Mouse (Mus musculus) kidney, postnatal 36 days (tissue): ENCODE data around the gene Gprin2.

Experiments
- DNase-seq, 2 experiments: peaks; one replicate each; pipeline ENCODE4 v3.0.0; 2021 to 2022; ENCODE audit warnings: mixed read lengths in 2 of 2

Gene Gprin2

GRCm38 (mm10) chr14:34201231-34202035 lies at the start of gene Gprin2:
Gene Gprin2, minus strand, starts transcription at chr14:34201653.
- DNase-seq: peak; percentile 19 to 71

DNA sequence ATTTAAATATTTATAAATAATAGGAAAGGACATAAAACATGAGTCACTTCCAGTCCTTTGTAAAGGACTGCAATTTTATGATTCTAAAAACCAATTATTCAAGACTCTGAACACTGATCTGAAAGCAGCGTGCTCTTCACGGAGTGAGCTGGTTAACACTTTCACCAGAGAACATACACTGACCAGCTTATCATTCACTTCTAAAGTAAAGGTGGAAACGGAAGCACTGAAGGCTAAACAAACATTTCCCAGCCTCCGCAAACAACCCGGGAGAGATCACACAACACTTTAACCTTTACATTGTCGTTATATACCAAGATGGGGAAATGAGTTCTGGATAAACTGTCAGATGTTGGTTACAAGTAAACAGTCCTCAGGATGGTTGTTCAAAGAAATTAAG lies 39.2 kb upstream of the Gprin2 start:
- no peak for DNase-seq

GRCm38 (mm10) chr14:34240263-34240662 lies 38.8 kb upstream of the Gprin2 start:
- no peak for DNase-seq

DNA sequence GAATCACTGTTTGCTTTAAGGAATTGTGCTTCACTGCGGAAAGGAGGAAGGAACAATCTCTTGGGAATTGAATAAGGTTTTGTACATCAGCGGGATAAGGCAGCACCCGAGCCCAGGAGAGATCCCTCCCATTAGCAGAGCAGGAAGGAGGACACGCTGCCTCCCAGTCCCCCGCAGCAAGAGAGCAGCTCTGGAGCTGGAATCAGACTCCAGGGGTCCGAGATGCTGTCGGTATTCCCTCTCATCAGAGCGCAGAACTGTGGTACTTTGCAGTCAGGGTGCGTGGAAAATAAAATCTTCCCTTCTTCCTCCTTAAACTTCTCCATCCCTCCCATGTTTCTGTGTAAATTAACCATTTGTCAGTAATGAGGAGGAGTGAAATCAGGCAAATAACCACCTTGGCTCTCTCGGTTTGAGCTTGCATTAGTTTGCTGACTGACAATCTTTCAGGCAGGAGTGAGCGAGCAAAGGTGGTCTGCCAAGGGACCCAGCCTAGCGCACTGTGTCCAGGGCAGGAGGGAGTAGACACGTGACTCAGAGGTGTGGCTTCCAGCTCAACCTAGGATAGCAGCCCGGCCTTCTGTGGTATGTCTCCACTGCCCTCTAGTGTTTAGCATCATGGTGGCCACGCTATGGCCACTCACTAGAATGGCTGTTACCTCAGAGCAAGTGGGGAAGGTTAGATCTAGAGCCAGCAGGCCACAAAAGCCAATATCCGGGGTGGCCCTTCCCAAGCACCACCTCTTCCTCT lies 33.4 kb upstream of the Gprin2 start:
- DNase-seq: peak; percentile 82 to 87

DNA sequence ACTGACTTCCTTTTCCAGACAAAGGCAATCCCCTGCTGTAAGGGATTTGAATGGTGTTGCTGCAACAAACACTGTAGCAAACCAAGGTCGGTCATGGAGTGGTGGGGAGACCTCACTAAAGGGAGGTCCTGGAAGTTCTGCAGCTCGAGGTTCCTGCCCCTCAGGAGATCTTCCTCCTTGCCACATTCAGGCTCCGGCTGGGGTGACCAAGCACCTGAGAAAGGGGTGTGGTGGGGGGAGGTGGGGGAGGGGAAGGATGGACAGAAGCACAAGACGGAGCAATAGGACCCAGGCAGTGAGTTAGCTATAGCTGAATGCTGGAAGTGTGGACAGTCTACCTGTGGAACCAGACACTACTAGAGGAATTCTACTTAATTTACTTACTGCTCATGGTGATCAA lies 32.4 kb upstream of the Gprin2 start:
- no peak for DNase-seq

DNA sequence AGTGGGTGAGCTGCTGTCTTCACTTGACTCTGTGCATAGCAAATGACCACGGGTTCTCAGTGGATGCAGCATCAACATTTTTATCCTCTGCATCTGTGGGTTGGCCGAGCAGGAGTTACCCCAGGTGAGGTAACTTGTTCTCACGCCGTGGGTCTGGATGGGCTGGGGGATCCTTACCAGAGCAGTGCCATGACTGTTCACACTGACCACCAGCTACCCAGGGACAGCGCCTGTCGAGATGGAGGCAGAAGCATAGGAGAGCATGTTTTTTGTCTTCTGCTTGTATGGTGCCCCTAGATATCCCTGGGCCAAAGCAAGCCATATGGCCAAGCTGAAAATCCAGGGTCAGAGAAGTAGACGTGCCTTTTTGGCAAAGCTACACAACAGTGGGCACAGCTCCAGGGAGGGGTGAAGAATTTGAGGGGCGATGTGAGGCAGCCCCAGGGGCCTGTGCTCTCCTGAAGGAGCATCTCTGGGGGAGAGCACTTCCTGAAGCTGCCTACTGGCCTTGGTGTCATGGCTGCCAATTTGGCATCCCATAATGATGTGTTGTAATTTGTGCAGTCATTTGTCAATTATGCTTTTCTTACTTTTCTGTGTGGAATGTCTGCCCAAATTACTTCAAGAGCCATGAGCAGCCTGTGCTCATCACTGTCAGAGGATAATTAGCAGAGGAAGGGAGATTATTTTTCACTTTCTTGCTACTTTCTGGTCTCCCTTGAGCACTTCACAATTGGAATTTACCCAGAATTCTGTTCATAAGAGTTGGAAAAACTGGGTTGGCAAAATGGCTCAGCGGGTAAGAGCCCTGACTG lies 31.6 kb upstream of the Gprin2 start:
- no peak for DNase-seq

DNA sequence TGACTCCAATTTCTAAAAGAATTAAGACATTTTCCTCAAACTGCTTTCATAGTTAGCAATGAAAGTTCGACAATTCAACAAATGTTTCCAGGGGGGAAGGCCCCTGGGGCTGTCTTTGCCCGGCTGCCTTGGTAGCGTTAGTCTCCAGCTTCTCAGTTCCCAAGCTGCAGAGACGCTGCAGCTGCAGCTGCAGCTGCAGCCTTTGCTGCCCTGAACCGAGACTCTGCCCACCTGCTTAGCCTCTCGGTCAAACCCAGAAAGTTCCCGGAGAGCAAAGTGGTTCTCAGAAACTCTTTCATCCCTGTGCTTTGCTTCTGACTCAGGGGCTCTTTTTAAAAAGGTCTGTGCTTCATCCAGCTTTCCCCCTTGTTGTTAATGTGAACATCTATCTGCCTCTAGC lies 30.9 kb upstream of the Gprin2 start:
- DNase-seq: no peak

DNA sequence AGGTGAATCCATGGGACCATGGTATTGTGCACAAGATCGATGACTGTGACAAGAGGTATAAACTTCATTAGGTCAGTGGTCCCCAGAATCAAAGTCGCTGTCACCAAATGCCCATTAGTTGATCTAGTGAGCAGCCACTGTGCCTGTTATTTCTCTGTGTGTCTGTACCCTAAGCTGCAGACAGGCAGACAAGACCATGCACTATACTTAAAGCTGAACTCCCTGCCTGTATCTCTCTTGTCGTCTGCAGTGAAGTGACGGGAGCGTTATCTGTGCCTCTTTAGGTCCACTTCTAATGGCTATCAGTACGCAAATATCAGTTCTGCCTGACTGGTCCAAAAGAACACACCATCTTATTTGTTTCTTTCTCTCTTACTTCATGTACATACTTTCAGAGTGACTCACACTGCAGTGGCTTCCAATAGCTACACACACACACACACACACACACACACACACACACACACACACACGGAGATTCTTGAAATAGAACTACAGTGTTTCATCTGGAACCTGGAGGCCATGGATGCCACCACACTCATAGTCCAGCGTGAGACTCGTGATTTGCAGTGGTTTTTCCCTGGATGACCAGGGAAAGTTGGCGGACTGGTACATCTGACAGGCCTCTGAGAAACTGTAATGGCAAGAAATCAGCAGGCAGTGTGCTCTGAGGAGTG lies 27.5 kb upstream of the Gprin2 start:
- no peak for DNase-seq

- DNase-seq: no peak
Measured at GRCm38 (mm10) chr14:34227981-34228380, 26.5 kb upstream of the Gprin2 start.

DNA sequence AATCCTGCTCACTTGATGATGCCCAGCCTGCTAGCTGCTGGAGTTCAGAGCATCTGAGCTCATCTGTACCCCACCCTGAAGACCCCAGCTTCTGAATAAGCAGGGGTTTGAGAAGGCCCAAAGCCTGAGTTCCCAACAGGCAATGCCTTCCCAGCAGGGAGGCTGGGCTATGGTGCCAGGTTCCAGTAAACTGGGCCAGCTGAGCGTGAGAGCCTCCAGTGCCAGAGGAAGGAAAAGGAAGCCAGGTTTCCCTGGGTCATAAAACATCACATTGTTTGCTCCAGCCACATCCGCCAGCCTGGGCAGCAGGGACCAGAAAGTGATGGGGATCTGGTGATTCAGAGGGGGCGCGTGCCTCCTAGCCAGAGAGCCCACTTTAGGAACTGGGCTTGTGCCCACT lies 25.1 kb upstream of the Gprin2 start:
- DNase-seq: no peak

GRCm38 (mm10) chr14:34225986-34226385 lies 24.5 kb upstream of the Gprin2 start:
- no peak for DNase-seq

GRCm38 (mm10) chr14:34223362-34223898 lies 22.0 kb upstream of the Gprin2 start:
- no peak for DNase-seq

DNA sequence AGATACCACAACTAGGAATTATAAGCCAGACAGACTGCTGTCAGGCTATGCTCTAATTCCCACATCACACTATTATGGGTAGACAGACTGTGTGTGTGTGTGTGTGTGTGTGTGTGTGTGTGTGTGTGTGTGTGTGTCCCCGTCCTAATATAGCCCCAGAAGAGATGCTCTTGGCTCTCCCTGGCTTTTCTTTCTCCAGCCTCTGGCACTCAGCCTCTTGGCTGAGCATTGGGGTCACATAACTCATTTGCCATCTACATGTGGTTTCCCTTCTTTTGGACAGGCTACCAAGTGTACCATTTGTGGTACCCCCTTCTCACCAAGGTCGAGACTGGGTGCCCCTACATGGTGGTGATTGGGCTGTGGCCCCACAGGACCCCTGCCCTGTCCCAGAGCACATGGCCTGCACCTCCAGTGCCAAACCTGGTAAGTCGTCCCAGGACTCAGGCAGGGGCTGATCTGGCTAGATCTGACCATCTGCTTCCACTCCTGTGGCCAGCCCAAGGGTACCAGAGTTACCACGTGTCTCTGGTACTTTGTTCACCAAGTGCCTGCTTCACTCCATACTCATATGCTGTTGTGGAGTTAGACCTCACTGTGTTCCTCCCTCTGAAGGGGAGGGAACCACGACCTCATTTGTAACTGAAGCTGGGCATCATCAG lies 20.1 kb upstream of the Gprin2 start:
- no peak for DNase-seq

DNA sequence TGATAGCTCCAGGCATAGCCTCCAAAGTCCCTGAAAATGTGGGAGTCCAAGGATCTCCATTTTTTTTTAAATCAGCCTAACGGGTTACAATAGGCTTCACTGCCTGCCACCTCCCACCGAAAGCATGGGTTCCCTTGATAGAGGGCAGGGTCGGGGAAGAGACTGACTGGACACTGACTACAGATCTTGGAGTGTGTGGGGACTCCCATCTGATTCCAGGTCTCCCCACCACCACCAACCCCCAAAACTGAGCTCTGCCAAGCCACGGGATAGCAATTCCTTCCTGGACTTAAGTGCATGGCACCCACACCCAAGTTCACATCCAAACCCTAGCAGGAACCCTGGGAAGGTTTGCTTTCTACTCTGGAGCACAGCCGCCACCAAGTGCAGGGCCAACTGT lies 19.0 kb upstream of the Gprin2 start:
- no peak for DNase-seq

DNA sequence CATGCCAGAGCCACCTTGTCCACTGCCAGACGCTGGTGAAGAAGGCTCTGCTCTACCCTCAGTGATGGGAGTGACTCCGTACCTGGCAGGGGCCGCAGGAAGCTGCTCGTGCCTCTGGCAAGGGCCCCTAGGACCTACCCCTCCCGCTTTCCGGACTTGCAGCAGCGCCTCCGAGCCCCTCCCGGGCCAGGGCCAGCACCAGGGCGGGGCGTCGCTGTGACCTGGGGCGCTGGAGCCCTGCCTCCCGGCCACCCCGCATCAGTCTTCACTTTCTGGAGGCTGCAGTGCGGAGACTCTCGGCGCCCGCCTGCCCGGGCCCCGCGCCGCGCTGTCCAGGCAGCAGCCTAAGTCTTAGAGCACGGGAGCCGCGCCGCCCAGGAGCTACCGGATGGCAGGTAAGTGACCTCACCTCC lies 18.3 kb upstream of the Gprin2 start:
- peak in 1 of 2 experiments; percentile 22 for DNase-seq

DNA sequence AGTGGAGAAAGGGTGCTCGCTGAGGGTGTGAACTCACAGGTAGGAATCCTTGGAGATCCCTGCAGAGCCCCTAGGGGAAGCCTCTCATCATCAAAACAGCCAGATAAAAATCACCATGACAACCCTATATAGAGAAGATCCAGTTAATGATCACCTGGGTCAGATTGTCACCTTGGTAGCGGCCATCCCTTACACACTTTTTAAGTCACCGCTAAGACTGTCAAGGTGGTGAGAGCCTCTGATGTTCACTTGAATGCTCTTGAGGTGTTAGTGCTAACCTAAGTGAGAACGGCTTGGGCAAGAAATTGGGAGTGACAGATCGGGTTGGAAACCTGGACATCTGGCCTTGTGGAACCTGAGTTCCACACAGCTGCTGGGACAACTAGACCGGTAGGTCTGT lies 17.8 kb upstream of the Gprin2 start, which contains the start of gene Syt15:
Gene Syt15 (plus strand): TSS at position 301 of the 400 bp plus-strand sequence.
- no peak for DNase-seq

- DNase-seq: peak; percentile 54 to 56
Measured at GRCm38 (mm10) chr14:34215451-34216127, 14.1 kb upstream of the Gprin2 start.

- DNase-seq: no peak
Measured at GRCm38 (mm10) chr14:34209942-34210341, 8.5 kb upstream of the Gprin2 start.

GRCm38 (mm10) chr14:34209080-34209479 lies 7.6 kb upstream of the Gprin2 start:
- no peak for DNase-seq

GRCm38 (mm10) chr14:34208651-34209050 lies 7.2 kb upstream of the Gprin2 start:
- DNase-seq: peak; percentile 52 to 74

- no peak for DNase-seq
Measured at GRCm38 (mm10) chr14:34207996-34208395, 6.5 kb upstream of the Gprin2 start.
